Mouse (Mus musculus): Measurements from ENCODE around the gene Rbfox2. TPM values are rescaled to one million over a fixed set of nuclear protein-coding genes. Genes with fewer than 3 reads are reported as not detected.
A peak's percentile ranks its signal among the peaks of the same experiment; 100 is the strongest.

Rbfox2 gene
- polyA plus RNA-seq, 1 experiment from 2014 or later = 76.2 TPM

DNA sequence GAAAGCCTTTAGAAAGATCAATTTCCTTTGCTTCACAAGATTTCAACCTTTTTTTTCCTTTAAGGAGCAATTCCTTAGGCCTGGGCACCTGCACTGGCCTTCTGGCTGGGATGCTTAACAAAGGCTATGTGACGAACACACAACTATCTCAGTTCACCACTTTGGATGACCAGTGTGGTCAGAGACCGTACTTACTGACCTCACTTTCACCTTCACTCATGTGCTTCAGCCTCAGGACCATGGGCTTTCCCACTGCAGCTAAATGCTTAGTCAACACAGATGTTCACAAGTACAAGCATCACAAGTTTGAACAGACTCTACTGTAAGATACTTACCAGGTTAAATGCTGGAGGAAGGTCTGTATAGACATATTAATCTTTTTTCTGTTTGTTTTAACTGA lies 194.4 kb downstream of the Rbfox2 start:
- no peaks in the 10 kb centered on the region for H3K9me3 ChIP-seq
- H3K4me3 ChIP-seq = no peak overlapping the region
- H3K4me1 ChIP-seq = peaks cover 36% of the 10 kb centered on the region
- DNase-seq (ENCODE audit: low spot score) = no peak
- no peak overlapping the region for H3K27ac ChIP-seq
- no peaks in the 10 kb centered on the region for H3K27me3 ChIP-seq (ENCODE audit: insufficient read depth, poor library complexity, severe bottlenecking)
- 72% methylated on average over 2 of the region's 2 CpGs for WGBS
- H3K36me3 ChIP-seq = peaks cover 48% of the 10 kb centered on the region

DNA sequence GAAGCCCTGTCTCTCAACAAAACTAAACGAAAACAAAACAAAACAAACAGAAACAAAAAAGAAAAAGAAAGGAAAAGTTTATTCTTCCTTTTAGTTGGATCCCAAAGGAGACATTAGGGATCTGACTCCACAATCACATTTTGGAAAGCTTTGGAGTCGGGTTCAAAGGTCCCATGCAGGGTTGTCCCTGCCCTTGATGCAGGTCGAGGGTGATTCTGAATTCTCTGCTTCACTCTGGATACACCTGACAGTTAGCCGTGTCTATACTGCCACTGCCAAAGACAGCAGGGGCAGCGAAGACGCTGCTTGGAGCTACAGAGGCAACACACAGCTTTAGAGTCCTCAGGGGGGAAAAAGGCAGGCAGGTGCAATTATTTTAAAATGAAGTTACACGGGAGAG lies 194.9 kb downstream of the Rbfox2 start:
- WGBS = 81% methylated on average over 7 of the region's 7 CpGs
- Histone ChIP-seq H3K27ac (no peak overlapping the region), H3K4me1 (peaks cover 34% of the 10 kb centered on the region), H3K36me3 (peaks cover 49% of the 10 kb centered on the region), H3K27me3 (ENCODE audit: insufficient read depth, poor library complexity, severe bottlenecking) (no peaks in the 10 kb centered on the region), H3K9me3 (no peaks in the 10 kb centered on the region), H3K4me3 (no peak overlapping the region)
- DNase-seq (ENCODE audit: low spot score) = no peak

DNA sequence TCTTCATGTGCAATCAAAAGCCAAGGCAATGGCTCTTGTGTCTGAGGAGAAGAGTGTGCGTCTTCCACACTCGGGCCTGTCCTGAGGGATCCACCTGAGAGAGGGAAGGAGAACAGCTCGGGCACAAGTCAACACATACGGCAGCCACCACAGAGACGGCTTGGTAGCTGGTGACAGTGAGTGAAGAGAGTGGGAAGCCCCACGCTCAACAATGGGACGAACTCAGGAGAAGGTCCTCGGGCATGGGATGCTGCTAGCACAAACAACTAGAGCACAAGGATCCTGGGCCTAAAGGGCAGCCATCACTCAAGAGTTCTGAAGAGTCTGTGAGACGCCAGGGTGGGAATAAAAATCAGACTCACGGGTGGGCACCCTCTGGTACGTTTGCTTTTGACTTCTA lies 196.4 kb downstream of the Rbfox2 start:
- peaks cover 38% of the 10 kb centered on the region for H3K36me3 ChIP-seq
- 78% methylated on average over 11 of the region's 11 CpGs for WGBS
- DNase-seq (ENCODE audit: low spot score) = no peak
- no peak overlapping the region for H3K4me3 ChIP-seq
- no peaks in the 10 kb centered on the region for H3K9me3 ChIP-seq
- no peaks in the 10 kb centered on the region for H3K27me3 ChIP-seq (ENCODE audit: insufficient read depth, poor library complexity, severe bottlenecking)
- H3K4me1 ChIP-seq = peaks cover 27% of the 10 kb centered on the region
- H3K27ac ChIP-seq = 0 out of 2 replicates have a peak overlapping the region, but pooled peaks have one; percentile 16

DNA sequence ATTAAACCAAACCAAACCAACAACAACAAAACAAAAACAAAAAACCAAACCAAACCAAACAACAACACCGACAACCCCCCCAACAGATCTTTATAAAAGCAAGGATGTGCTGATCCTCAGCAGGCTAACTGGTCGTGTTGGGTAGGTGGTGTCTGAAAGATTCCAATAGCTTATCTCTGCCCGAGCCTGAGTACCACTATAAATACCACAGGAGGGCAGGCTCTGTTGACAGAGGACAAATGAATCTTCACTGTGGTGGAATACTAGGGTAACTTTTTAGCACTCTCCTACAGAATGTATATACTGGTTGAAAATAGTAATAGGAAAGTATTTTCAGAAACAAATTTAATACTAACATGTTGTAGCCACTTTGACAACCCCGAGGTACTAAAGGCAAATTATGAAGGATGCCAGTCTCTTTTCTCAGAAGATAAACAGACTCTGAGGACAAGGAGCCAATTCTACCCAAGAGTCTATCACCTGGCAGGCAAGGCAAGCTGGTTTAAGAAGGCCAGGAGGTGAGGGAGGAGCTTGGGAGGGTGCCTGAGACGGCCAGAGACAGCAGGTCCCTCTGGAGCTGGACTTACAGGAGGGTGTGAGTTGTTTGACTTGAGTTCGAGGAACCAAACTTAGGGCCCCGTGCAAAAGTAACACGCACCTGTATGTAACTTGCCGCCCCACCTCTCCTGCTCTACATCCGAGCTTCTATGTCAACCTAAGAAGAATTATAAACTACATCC lies 199.5 kb downstream of the Rbfox2 start:
- Histone ChIP-seq H3K27ac (peak overlapping the region; percentile 76), H3K4me1 (peaks cover 22% of the 10 kb centered on the region), H3K36me3 (peaks cover 24% of the 10 kb centered on the region), H3K9me3 (no peaks in the 10 kb centered on the region), H3K4me3 (0 out of 2 replicates have a peak overlapping the region, but pooled peaks have one; percentile 1), H3K27me3 (ENCODE audit: insufficient read depth, poor library complexity, severe bottlenecking) (no peaks in the 10 kb centered on the region)
- 68% methylated on average over 10 of the region's 10 CpGs for WGBS
- DNase-seq (ENCODE audit: low spot score) = no peak

DNA sequence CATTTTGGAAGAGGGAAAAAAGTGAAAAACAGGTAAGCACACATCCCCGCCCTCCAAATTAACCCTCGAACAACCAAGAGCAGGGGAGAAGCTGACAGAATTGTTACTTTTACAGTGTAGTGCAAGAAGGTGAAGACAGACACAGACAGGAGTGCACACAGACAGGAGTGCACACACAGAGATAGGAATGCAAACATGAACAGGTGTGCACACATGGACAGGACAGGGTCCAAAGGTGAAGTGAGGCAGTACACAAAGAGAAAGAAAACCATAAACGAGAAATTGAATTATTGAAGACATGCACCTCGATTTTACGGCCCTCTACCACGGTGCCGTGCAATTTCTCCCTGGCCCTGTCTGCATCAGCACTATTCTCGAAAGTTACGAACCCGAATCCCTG lies 201.5 kb downstream of the Rbfox2 start:
- peaks cover 33% of the 10 kb centered on the region for H3K36me3 ChIP-seq
- H3K27me3 ChIP-seq (ENCODE audit: insufficient read depth, poor library complexity, severe bottlenecking) = no peaks in the 10 kb centered on the region
- no peak overlapping the region for H3K4me3 ChIP-seq
- 89% methylated on average over 10 of the region's 10 CpGs for WGBS
- no peak for DNase-seq (ENCODE audit: low spot score)
- no peaks in the 10 kb centered on the region for H3K9me3 ChIP-seq
- H3K27ac ChIP-seq = no peak overlapping the region
- H3K4me1 ChIP-seq = peaks cover 22% of the 10 kb centered on the region

DNA sequence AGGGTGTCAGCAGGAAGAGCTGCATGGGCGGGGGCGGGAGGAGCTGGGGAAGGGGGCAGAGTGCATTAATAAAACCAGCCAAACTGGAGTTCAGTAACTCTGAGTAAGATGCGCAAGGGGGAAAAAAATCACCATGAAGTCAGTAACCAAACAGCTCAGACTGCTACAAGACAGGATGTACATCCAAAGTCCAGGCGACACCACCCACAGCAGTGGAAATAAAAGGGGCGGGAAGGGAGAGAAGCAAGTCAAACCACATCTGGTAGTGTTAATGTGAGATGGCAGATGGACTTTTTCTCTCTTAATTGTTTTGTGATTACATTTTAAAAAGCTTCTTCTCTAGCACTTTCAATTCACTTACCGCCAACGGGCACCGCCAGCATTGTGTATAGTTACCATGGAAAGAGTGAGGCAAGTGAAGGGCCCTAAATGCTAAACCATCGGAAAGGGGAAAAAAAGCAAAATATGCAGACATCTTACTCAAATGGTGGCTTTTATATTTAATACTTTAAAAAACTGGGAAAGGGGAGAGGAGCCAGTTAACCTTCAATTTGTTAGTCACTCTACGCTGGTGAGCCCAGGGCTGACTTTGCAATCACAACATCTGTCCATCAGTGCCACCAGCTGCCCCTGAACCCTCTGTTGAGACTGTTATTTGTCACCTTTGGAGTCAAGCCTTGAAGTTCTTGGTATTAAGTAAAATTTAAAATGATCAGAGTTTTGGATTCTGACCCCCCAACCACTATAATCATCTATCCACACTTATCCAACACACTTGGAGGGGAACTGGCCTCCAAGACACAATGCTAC lies 202.2 kb downstream of the Rbfox2 start:
- H3K36me3 ChIP-seq = peaks cover 38% of the 10 kb centered on the region
- H3K4me1 ChIP-seq = peaks cover 22% of the 10 kb centered on the region
- no peak overlapping the region for H3K4me3 ChIP-seq
- DNase-seq (ENCODE audit: low spot score) = no peak
- WGBS = 85% methylated on average over 10 of the region's 10 CpGs
- no peaks in the 10 kb centered on the region for H3K27me3 ChIP-seq (ENCODE audit: insufficient read depth, poor library complexity, severe bottlenecking)
- H3K9me3 ChIP-seq = no peaks in the 10 kb centered on the region
- H3K27ac ChIP-seq = 0 out of 2 replicates have a peak overlapping the region, but pooled peaks have one; percentile 62

DNA sequence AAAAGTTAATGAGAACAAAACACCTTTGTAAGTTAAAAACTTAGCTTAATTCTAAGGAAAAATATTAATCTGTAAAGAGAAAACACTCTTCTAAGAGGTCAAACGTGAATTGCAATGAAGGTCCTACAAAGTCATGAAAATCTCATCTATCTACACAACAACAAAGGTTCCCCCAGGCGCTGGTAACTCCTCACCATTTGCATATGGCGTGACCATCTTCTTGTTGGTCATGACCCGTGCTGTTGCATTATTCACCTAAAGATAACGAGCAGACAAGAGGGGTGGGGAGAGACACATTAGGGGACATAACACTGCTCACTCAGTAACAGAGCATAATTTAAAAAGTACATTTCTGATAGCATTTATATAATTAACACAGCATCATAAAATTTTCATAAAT lies 204.1 kb downstream of the Rbfox2 start:
- WGBS = 80% methylated on average over 5 of the region's 5 CpGs
- H3K4me3 ChIP-seq = no peak overlapping the region
- H3K4me1 ChIP-seq = peaks cover 21% of the 10 kb centered on the region
- DNase-seq (ENCODE audit: low spot score) = no peak
- H3K27me3 ChIP-seq (ENCODE audit: insufficient read depth, poor library complexity, severe bottlenecking) = no peaks in the 10 kb centered on the region
- H3K9me3 ChIP-seq = no peaks in the 10 kb centered on the region
- H3K27ac ChIP-seq = no peak overlapping the region
- peaks cover 54% of the 10 kb centered on the region for H3K36me3 ChIP-seq

DNA sequence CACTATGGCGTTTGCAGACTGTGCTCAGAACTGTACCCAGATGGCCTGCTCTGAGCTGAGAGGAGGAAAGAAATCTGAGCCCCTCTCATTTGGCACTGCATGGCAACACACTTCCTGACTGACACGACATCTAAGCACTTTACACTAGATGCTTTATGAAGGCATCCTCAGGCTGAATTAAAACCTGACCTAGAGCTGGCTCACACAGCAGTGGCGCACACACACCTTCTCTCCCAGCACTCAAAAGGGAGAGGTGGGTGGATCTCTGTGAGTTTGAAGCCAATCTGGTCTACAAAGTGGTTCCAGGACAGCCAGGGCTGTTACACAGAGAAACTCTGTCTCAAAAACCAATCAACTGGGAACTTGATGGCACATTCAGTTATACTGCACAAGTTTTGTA lies 207.0 kb downstream of the Rbfox2 start:
- no peaks in the 10 kb centered on the region for H3K9me3 ChIP-seq
- 55% methylated on average over 3 of the region's 3 CpGs for WGBS
- peaks cover 77% of the 10 kb centered on the region for H3K36me3 ChIP-seq
- H3K4me3 ChIP-seq = no peak overlapping the region
- DNase-seq (ENCODE audit: low spot score) = no peak
- H3K27ac ChIP-seq = no peak overlapping the region
- peaks cover 10% of the 10 kb centered on the region; the same call in 1 of the 2 replicates for H3K4me1 ChIP-seq
- H3K27me3 ChIP-seq (ENCODE audit: insufficient read depth, poor library complexity, severe bottlenecking) = no peaks in the 10 kb centered on the region

DNA sequence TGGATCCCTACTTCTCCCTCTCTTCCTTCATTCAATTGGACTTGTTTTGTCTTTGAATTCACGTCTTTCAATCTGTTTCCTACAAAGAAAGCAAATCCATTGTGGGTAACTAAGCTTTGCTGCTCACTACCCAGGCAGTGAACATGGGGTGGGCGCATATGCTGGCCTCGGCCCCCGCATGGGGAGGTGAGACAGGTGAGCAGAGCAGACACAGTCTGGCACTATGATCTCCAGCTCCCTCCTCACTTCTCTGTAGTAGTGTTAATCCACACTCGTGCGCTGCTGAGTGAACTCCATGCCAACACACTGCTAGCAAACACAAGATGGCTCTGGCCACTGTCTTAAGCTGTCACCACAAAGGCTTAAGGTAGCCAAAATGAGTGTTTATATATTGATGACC lies 209.4 kb downstream of the Rbfox2 start:
- 88% methylated on average over 6 of the region's 6 CpGs for WGBS
- no peak overlapping the region for H3K4me3 ChIP-seq
- H3K4me1 ChIP-seq = peaks cover 6% of the 10 kb centered on the region; the same call in 1 of the 2 replicates
- peaks cover 84% of the 10 kb centered on the region for H3K36me3 ChIP-seq
- DNase-seq (ENCODE audit: low spot score) = no peak
- no peak overlapping the region for H3K27ac ChIP-seq
- H3K9me3 ChIP-seq = no peaks in the 10 kb centered on the region
- no peaks in the 10 kb centered on the region for H3K27me3 ChIP-seq (ENCODE audit: insufficient read depth, poor library complexity, severe bottlenecking)

DNA sequence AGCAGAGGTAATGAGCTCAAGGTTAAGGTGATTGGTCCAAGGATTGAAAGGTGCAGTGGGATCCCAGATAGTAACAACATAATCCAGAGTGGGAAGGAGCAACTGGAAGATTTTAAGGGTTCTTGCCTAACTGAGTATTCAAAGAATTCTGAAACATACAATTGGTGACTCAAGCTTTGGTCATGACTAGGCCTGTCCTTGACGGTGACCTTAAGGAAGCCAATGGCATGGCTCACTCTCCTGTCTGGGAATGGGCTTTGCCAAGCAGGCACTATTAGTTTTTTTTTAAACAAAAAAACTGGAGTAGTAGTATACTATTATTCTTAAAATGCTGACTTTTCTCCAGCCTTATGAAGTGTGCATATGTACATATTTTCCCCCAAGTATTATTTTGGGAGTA lies 211.6 kb downstream of the Rbfox2 start:
- Histone ChIP-seq H3K27ac (no peak overlapping the region), H3K9me3 (no peaks in the 10 kb centered on the region), H3K36me3 (peaks cover 77% of the 10 kb centered on the region), H3K27me3 (ENCODE audit: insufficient read depth, poor library complexity, severe bottlenecking) (no peaks in the 10 kb centered on the region), H3K4me1 (peaks cover 17% of the 10 kb centered on the region; the same call in 1 of the 2 replicates), H3K4me3 (no peak overlapping the region)
- WGBS = 96% methylated on average over 1 of the region's 1 CpGs
- no peak for DNase-seq (ENCODE audit: low spot score)

DNA sequence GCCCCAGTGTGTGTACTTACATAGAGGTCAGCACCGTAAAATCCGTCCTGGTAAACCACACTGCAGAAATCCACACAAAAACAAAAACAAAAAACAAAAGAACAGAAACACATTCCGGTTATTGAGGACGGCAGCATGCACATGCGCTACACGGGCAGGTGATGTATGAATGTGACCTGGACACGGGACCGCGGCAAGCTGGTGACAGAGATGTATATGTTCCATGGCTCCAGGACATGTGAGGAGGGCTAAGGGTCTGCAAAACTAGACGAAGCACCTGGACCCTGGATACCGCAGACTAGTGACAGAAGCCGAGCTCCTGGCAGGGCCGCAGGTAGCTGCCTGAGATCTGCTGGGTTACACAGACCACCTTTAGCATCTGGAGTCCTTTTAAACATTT lies 212.4 kb downstream of the Rbfox2 start:
- WGBS = 93% methylated on average over 13 of the region's 13 CpGs
- Histone ChIP-seq H3K36me3 (peaks cover 71% of the 10 kb centered on the region), H3K27ac (no peak overlapping the region), H3K9me3 (no peaks in the 10 kb centered on the region), H3K4me1 (peaks cover 23% of the 10 kb centered on the region), H3K4me3 (no peak overlapping the region), H3K27me3 (ENCODE audit: insufficient read depth, poor library complexity, severe bottlenecking) (no peaks in the 10 kb centered on the region)
- no peak for DNase-seq (ENCODE audit: low spot score)

DNA sequence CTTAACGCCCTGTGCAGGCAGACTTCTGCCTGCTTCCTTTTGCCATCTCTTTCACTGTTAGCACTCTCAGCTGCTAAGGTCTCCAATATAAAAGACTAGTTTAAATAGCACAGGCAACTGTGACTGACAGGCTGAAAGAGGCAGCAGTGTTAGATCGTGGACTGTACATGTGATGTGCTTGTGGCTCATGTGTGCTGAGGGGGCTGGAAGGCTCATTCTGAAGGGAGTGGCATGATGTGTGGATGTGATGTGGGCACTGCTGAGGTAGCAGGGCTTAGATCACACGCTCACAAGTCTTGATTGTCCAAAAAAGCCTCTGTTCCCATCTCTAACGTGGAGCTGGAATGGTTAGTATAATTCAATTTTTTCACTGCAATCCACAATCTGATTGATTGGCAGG lies 215.4 kb downstream of the Rbfox2 start:
- Histone ChIP-seq H3K9me3 (no peaks in the 10 kb centered on the region), H3K4me3 (no peak overlapping the region), H3K4me1 (peaks cover 33% of the 10 kb centered on the region), H3K36me3 (peaks cover 55% of the 10 kb centered on the region), H3K27me3 (ENCODE audit: insufficient read depth, poor library complexity, severe bottlenecking) (no peaks in the 10 kb centered on the region), H3K27ac (no peak overlapping the region)
- 82% methylated on average over 4 of the region's 4 CpGs for WGBS
- DNase-seq (ENCODE audit: low spot score) = no peak

DNA sequence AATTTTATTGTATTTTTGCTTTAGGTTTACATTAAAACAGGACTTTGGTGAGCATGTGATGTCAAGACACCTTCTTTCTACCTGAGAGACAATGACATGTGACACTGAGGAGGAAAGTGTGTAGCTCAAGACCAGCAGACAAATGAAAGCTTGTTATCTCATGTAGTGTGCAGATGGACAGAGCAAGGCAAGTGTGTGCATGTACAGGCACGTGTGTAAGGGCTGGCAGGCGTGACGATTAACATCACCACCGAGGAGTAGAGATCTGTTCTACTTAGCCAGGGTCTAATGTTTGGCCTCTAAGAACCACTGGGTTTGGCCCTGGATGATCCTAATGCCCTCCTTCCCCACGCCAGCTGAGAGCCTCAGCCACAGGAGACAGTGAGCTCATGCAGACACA lies 216.3 kb downstream of the Rbfox2 start:
- no peak overlapping the region for H3K27ac ChIP-seq
- no peaks in the 10 kb centered on the region for H3K9me3 ChIP-seq
- H3K27me3 ChIP-seq (ENCODE audit: insufficient read depth, poor library complexity, severe bottlenecking) = no peaks in the 10 kb centered on the region
- DNase-seq (ENCODE audit: low spot score) = no peak
- H3K4me3 ChIP-seq = no peak overlapping the region
- WGBS = 85% methylated on average over 5 of the region's 5 CpGs
- peaks cover 40% of the 10 kb centered on the region for H3K4me1 ChIP-seq
- peaks cover 53% of the 10 kb centered on the region for H3K36me3 ChIP-seq
